16 mouse cellular contexts compared by ENCODE assay signal in genomic region chr6:71530176-71530575, GRCm38 (mm10).
"Had no signal": no experiment of that assay in that cellular context is flagged by ENCODE, and none has a peak within 500 bp of the region (broad histone marks: within the 10 kb centered on the region; RNA-seq: fewer than 3 reads in every experiment).

No protein-coding gene starts in this region.

- ATAC-seq: lung, postnatal 0 days; midbrain, embryonic 15.5 days had no signal

- H3K9me3 ChIP-seq: liver, embryonic 15.5 days; midbrain, embryonic 10.5 days; midbrain, embryonic 15.5 days; neural tube, embryonic 13.5 days had no signal

- H3K27me3 ChIP-seq: limb, embryonic 13.5 days; liver, embryonic 15.5 days; midbrain, embryonic 15.5 days; neural tube, embryonic 13.5 days had no signal

- H3K27ac ChIP-seq: limb, embryonic 13.5 days; liver, embryonic 15.5 days; midbrain, embryonic 10.5 days; midbrain, embryonic 15.5 days; neural tube, embryonic 13.5 days had no signal

- H3K4me1 ChIP-seq: limb, embryonic 13.5 days; liver, embryonic 15.5 days; midbrain, embryonic 10.5 days; midbrain, embryonic 15.5 days; neural tube, embryonic 13.5 days had no signal

- H3K4me3 ChIP-seq: limb, embryonic 13.5 days; liver, embryonic 15.5 days; midbrain, embryonic 10.5 days; midbrain, embryonic 15.5 days; neural tube, embryonic 13.5 days had no signal

- H3K9ac ChIP-seq: limb, embryonic 13.5 days; liver, embryonic 15.5 days; midbrain, embryonic 15.5 days; neural tube, embryonic 13.5 days had no signal

- H3K4me2 ChIP-seq: limb, embryonic 13.5 days; liver, embryonic 15.5 days; midbrain, embryonic 15.5 days; neural tube, embryonic 13.5 days had no signal

- DNase-seq: kidney, postnatal 36 days; layer of hippocampus, adult 9-11 months; layer of hippocampus, postnatal 36 days; lung, adult 2 months; lung, postnatal 36 days; retina, postnatal 1 day; right cerebral cortex, postnatal 4 days; spleen, adult 18-20 months; thymus, adult 2 months; thymus, postnatal 25 days had no signal

- H3K36me3 ChIP-seq: limb, embryonic 13.5 days; liver, embryonic 15.5 days; midbrain, embryonic 10.5 days had no signal
